ENCODE assay signal across 8 mouse cellular contexts in the genomic region with DNA sequence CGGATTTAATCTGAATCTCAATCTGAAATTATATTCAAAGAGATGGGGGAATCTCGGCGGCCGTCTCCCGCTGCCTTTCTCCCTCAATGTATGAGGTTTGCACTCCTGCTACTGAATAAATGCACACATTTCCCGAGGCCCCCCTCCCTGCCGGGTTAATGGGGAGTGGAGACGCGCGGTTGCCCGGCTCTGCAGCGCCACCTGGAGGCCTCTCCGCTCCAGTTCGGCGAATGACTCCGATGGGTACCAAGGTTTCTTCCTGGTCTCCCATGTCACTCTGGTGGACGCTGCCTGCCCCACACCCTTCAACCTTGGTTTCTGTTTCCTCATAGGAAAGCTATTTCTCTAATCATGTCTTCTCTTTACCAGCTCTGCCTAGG. TPM values are rescaled to one million over a fixed set of nuclear protein-coding genes. Genes with fewer than 3 reads are reported as not detected.
DNase-seq lines count a peak whose midpoint lies in the region; ATAC-seq lines count a peak whose summit lies in the region.

No protein-coding gene starts in this region.

- H3K4me1 ChIP-seq in hindbrain, embryonic 10.5 days (replicated peaks), result peaks cover 67% of the 10 kb centered on the region
- H3K4me1 ChIP-seq in lung, embryonic 15.5 days, result peaks cover 19% of the 10 kb centered on the region

- no peaks in the 10 kb centered on the region for H3K9me3 ChIP-seq in hindbrain, embryonic 10.5 days
- H3K9me3 ChIP-seq in lung, embryonic 15.5 days, result no peaks in the 10 kb centered on the region

- no peak overlapping the region for H3K9ac ChIP-seq in lung, embryonic 15.5 days

- peak; percentile 28; the same call in 1 of the 2 replicates for ATAC-seq in lung, embryonic 15.5 days (ENCODE audit: borderline replicate concordance, extremely low read depth, low FRiP score, low TSS enrichment)

- H3K27ac ChIP-seq in hindbrain, embryonic 10.5 days, result peak overlapping the region; percentile 92
- no peak overlapping the region for H3K27ac ChIP-seq in lung, embryonic 15.5 days

- peaks cover 72% of the 10 kb centered on the region for H3K27me3 ChIP-seq in hindbrain, embryonic 10.5 days (ENCODE audit: insufficient read depth, poor library complexity, severe bottlenecking)
- H3K27me3 ChIP-seq in lung, embryonic 15.5 days, result peaks cover 66% of the 10 kb centered on the region

- H3K4me3 ChIP-seq in hindbrain, embryonic 10.5 days, result peak overlapping the region; percentile 73
- peak overlapping the region; percentile 46 for H3K4me3 ChIP-seq in lung, embryonic 15.5 days

- peak overlapping the region; percentile 98 for H3K4me2 ChIP-seq in lung, embryonic 15.5 days

- DNase-seq in Muller cell, postnatal 12 days (ENCODE audit: inconsistent ontology term), result peak; percentile 87
- DNase-seq in cerebellum, adult 9-11 months, result peak; percentile 91
- DNase-seq in frontal cortex, adult 2 months (ENCODE audit: extremely low spot score in 1 of 2, low spot score in 1 of 2), result peak; percentile 63 to 95
- DNase-seq in hindbrain, embryonic 10.5 days (ENCODE audit: low spot score), result peak; percentile 93
- peak; percentile 70 for DNase-seq in layer of hippocampus, adult 9-11 months
- peak; percentile 79 for DNase-seq in ovary, postnatal 36 days (ENCODE audit: low spot score)
- peak; percentile 57 for DNase-seq in thymus, postnatal 25 days

- no peaks in the 10 kb centered on the region for H3K36me3 ChIP-seq in hindbrain, embryonic 10.5 days
- no peaks in the 10 kb centered on the region for H3K36me3 ChIP-seq in lung, embryonic 15.5 days

- under 1% methylated on average over 17 of the region's 17 CpGs for WGBS in hindbrain, embryonic 10.5 days
- WGBS in lung, embryonic 15.5 days, result under 1% methylated on average over 17 of the region's 17 CpGs

RNA-seq across cellular contexts. Expression of gene Lmo1, which starts 4.6 kb away (rescaled TPM):
- 35.1 and 35.6 TPM in 2 replicates for polyA plus RNA-seq in frontal cortex, adult 2 months (2012; rRNA removed)
- 26.1 and 37.6 TPM in 2 replicates for polyA plus RNA-seq in hindbrain, embryonic 10.5 days (2016; fragmentation: Nextera tagmentation; extraction: Ambion mirVana)
- 13.8 and 14.5 TPM in 2 replicates for polyA plus RNA-seq in lung, embryonic 15.5 days (2015; fragmentation: Nextera tagmentation; extraction: Ambion mirVana)
